Mouse (Mus musculus) testis, adult 2 months (tissue): ENCODE results near the gene Kit.

Experiments
- CTCF ChIP-seq: fragments of 200-500 bp; IDR thresholded peaks from 2 replicates; pipeline ENCODE4 v1.5.1; 2012; ENCODE audit warnings: low read depth, mild to moderate bottlenecking, inconsistent platforms, low read length, moderate library complexity; ENCODE audit not compliant: control insufficient read depth, insufficient read depth, insufficient replicate concordance
- POLR2A ChIP-seq: fragments of 200-500 bp; IDR thresholded peaks from 2 replicates; pipeline ENCODE4 v1.6.1; 2012; ENCODE audit warnings: low read depth, mild to moderate bottlenecking, inconsistent platforms, low read length, moderate library complexity; ENCODE audit not compliant: control insufficient read depth

DNA sequence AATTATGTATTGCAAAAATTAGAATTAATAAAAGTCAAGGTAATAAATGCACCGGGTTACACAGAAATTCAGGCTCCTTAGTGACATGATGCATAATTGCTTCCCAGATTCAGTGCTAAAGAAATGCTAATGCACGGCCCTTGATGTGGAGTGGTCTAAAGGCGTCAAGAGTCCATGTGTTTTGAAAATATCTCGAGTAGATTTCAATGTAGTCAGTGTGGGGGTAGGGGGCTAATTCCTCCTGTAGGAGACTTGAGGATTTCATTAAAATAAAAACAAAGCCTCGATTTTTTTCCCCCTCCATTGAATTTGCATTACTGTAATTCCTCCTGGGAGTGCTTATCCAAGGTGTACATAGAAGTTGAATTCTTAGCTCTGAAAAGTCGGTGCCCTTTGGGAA is 52.0 kb downstream of the Kit start:
- TF ChIP-seq CTCF (no peak), POLR2A (no peak)
